Mouse (Mus musculus): ENCODE measurements around the gene Fabp3.

DNA sequence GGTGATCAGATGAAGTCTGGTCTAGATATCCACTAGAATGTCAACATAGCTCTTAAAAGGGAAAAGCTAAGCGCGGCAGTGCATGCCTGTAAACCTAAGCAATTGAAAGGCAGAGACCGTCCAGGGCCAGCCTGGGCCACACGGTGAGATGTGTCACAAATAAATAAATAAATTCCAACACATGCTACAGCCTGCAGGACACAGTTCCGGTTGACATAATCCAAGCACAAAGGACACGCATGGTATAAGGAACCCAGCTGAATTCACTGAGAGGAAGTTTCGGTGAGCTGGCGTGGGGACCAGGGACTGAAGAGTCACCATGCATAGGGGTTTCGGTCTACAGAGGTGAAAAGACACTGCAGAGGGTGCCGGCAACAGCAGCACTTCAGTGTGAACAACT is 39.7 kb upstream of the Fabp3 start:
- TF ChIP-seq ELF1 (IDR thresholded peaks at IDR 0.05; ENCODE audit: low read depth, low read length) (no peak), POLR2A (IDR thresholded peaks at IDR 0.05; ENCODE audit: control insufficient read depth in 1 of 2, insufficient read depth in 1 of 2, low read depth in 1 of 2, low read length in 2 of 2, poor library complexity in 1 of 2) (no peak), BHLHE40 (IDR thresholded peaks at IDR 0.05; ENCODE audit: borderline replicate concordance, low read depth, low read length) (no peak), MXI1 (IDR thresholded peaks at IDR 0.05; ENCODE audit: low read depth, low read length) (no peak)
